Mouse (Mus musculus) MEL (cell line): ENCODE results near the gene Lsamp. TPM values are rescaled to one million over a fixed set of nuclear protein-coding genes. Genes with fewer than 3 reads are reported as not detected.

ENCODE experiments used
- DNase-seq: peaks from one replicate; pipeline ENCODE4 v3.0.0; 2011; ENCODE audit warnings: low read depth, low spot score
- H3K27ac ChIP-seq: 2 replicates; pipeline ENCODE4 v1.5.1; 2012; ENCODE audit warnings: low read depth, mild to moderate bottlenecking, control low read depth, low read length, moderate library complexity; ENCODE audit not compliant: control insufficient read depth
- H3K27me3 ChIP-seq, 2 experiments: fragments of 150-350 bp in 1 of 2; sonication (generic) in 1 of 2; 2 replicates each; pipeline ENCODE4 v1.6.1; 2012; ENCODE audit warnings: low read length in 2 of 2, mild to moderate bottlenecking in 2 of 2, improper control_type of control experiment in 1 of 2, moderate library complexity in 1 of 2; ENCODE audit not compliant: insufficient read depth in 2 of 2, control insufficient read depth in 1 of 2
- H3K36me3 ChIP-seq, 2 experiments: 2 replicates each; pipeline ENCODE4 v1.6.1; 2012 to 2014; ENCODE audit warnings: low read length in 2 of 2, improper control_type of control experiment in 1 of 2, inconsistent platforms in 1 of 2, mild to moderate bottlenecking in 1 of 2; ENCODE audit not compliant: insufficient read depth in 2 of 2, control insufficient read depth in 1 of 2
- H3K4me1 ChIP-seq, 2 experiments: fragments of 150-350 bp in 1 of 2; sonication (generic) in 1 of 2; 2 replicates each; pipeline ENCODE4 v1.6.1; 2012; ENCODE audit warnings: low read length in 2 of 2, improper control_type of control experiment in 1 of 2, mild to moderate bottlenecking in 1 of 2; ENCODE audit not compliant: insufficient read depth in 2 of 2, control insufficient read depth in 1 of 2
- H3K4me3 ChIP-seq, 2 experiments: fragments of 150-350 bp in 1 of 2; sonication (generic) in 1 of 2; 2 replicates each; pipeline ENCODE4 v1.5.1; 2012; ENCODE audit warnings: low read depth in 2 of 2, low read length in 2 of 2, mild to moderate bottlenecking in 2 of 2, moderate library complexity in 2 of 2, control low read depth in 1 of 2, improper control_type of control experiment in 1 of 2; ENCODE audit not compliant: control insufficient read depth in 1 of 2, insufficient read depth in 1 of 2
- H3K79me2 ChIP-seq: 2 replicates; pipeline ENCODE4 v1.6.1; 2012; ENCODE audit warnings: mild to moderate bottlenecking, low read length, moderate library complexity; ENCODE audit not compliant: control insufficient read depth, poor library complexity, insufficient read depth
- H3K9ac ChIP-seq: 2 replicates; pipeline ENCODE4 v1.6.1; 2012; ENCODE audit warnings: low read depth, mild to moderate bottlenecking, control low read depth, low read length, moderate library complexity; ENCODE audit not compliant: control insufficient read depth, poor library complexity, severe bottlenecking
- H3K9me3 ChIP-seq: fragments of 150-350 bp; sonication (generic); replicated peaks from 2 replicates; pipeline ENCODE4 v1.6.1; 2012; ENCODE audit warnings: mild to moderate bottlenecking, low read length, improper control_type of control experiment, moderate library complexity; ENCODE audit not compliant: insufficient read depth
- BHLHE40 ChIP-seq: IDR thresholded peaks from 2 replicates; pipeline ENCODE4 v1.6.1; 2012; ENCODE audit warnings: low read depth, mild to moderate bottlenecking, inconsistent platforms, low read length, improper control_type of control experiment, borderline replicate concordance
- CHD1 ChIP-seq: IDR thresholded peaks from 2 replicates; pipeline ENCODE4 v1.6.1; 2012; ENCODE audit warnings: low read depth, mild to moderate bottlenecking, inconsistent platforms, low read length, improper control_type of control experiment
- CHD2 ChIP-seq: IDR thresholded peaks from 2 replicates; pipeline ENCODE4 v1.6.1; 2011; ENCODE audit warnings: low read length, improper control_type of control experiment
- CTCF ChIP-seq, 3 experiments: IDR thresholded peaks in 2 of 3; conservative IDR thresholded peaks in 1 of 3; 2 replicates each; pipeline ENCODE4 v1.5.1; 2011 to 2012; ENCODE audit warnings: low read length in 3 of 3, low read depth in 2 of 3, mild to moderate bottlenecking in 2 of 3, improper control_type of control experiment in 1 of 3, inconsistent platforms in 1 of 3, mixed read lengths in 1 of 3, moderate library complexity in 1 of 3; ENCODE audit not compliant: control insufficient read depth in 1 of 3, insufficient read depth in 1 of 3, poor library complexity in 1 of 3, severe bottlenecking in 1 of 3
- ELF1 ChIP-seq: IDR thresholded peaks from 2 replicates; pipeline ENCODE4 v1.6.1; 2014; ENCODE audit warnings: low read depth, mild to moderate bottlenecking, inconsistent platforms, low read length, improper control_type of control experiment, moderate library complexity
- EP300 ChIP-seq, 2 experiments: IDR thresholded peaks; 2 replicates each; pipeline ENCODE4 v1.6.1; 2011; ENCODE audit warnings: improper control_type of control experiment in 2 of 2, low read length in 2 of 2, low read depth in 1 of 2, mild to moderate bottlenecking in 1 of 2
- ETS1 ChIP-seq: IDR thresholded peaks from 2 replicates; pipeline ENCODE4 v1.6.1; 2012; ENCODE audit warnings: low read depth, mild to moderate bottlenecking, inconsistent platforms, low read length, improper control_type of control experiment, moderate library complexity
- GABPA ChIP-seq: IDR thresholded peaks from 2 replicates; pipeline ENCODE4 v1.6.1; 2012; ENCODE audit warnings: low read depth, mild to moderate bottlenecking, inconsistent platforms, low read length, improper control_type of control experiment, moderate library complexity
- GATA1 ChIP-seq: IDR thresholded peaks from 2 replicates; pipeline ENCODE4 v1.6.1; 2011; ENCODE audit warnings: low read depth, low read length, improper control_type of control experiment
- HCFC1 ChIP-seq: IDR thresholded peaks from 2 replicates; pipeline ENCODE4 v1.6.1; 2012; ENCODE audit warnings: low read depth, mild to moderate bottlenecking, inconsistent platforms, low read length, improper control_type of control experiment, moderate library complexity
- MAFK ChIP-seq: IDR thresholded peaks from 2 replicates; pipeline ENCODE4 v1.6.1; 2011; ENCODE audit warnings: low read depth, mild to moderate bottlenecking, low read length, improper control_type of control experiment, borderline replicate concordance
- MAZ ChIP-seq: IDR thresholded peaks from 2 replicates; pipeline ENCODE4 v1.6.1; 2012; ENCODE audit warnings: low read depth, mild to moderate bottlenecking, inconsistent platforms, low read length, improper control_type of control experiment
- MXI1 ChIP-seq: IDR thresholded peaks from 2 replicates; pipeline ENCODE4 v1.6.1; 2011; ENCODE audit warnings: mild to moderate bottlenecking, low read depth, low read length, improper control_type of control experiment
- MYC ChIP-seq: IDR thresholded peaks from 2 replicates; pipeline ENCODE4 v1.6.1; 2011; ENCODE audit warnings: low read depth, mild to moderate bottlenecking, low read length, improper control_type of control experiment, moderate library complexity
- NRF1 ChIP-seq: IDR thresholded peaks from 2 replicates; pipeline ENCODE4 v1.6.1; 2014; ENCODE audit warnings: low read depth, mild to moderate bottlenecking, inconsistent platforms, low read length, improper control_type of control experiment, moderate library complexity; ENCODE audit not compliant: poor library complexity, insufficient read depth, severe bottlenecking
- POLR2AphosphoS2 ChIP-seq: IDR thresholded peaks from 2 replicates; pipeline ENCODE4 v1.6.1; 2011; ENCODE audit warnings: low read length, improper control_type of control experiment
- RAD21 ChIP-seq: IDR thresholded peaks from 2 replicates; pipeline ENCODE4 v1.6.1; 2011; ENCODE audit warnings: mild to moderate bottlenecking, low read depth, low read length, improper control_type of control experiment
- SIN3A ChIP-seq: IDR thresholded peaks from 2 replicates; pipeline ENCODE4 v1.6.1; 2012; ENCODE audit warnings: low read length, improper control_type of control experiment, inconsistent platforms
- SMC3 ChIP-seq: IDR thresholded peaks from 2 replicates; pipeline ENCODE4 v1.6.1; 2011; ENCODE audit warnings: low read depth, low read length, improper control_type of control experiment
- TAL1 ChIP-seq: IDR thresholded peaks from 2 replicates; pipeline ENCODE4 v1.6.1; 2012; ENCODE audit warnings: mild to moderate bottlenecking, inconsistent platforms, low read length, moderate library complexity, mixed read lengths
- TBP ChIP-seq: IDR thresholded peaks from 2 replicates; pipeline ENCODE4 v1.8.0; 2011; ENCODE audit warnings: low read depth, low read length, improper control_type of control experiment
- TCF12 ChIP-seq: IDR thresholded peaks from 2 replicates; pipeline ENCODE4 v1.6.1; 2014; ENCODE audit warnings: low read depth, mild to moderate bottlenecking, inconsistent platforms, low read length, improper control_type of control experiment, moderate library complexity
- USF1 ChIP-seq: IDR thresholded peaks from 2 replicates; pipeline ENCODE4 v1.6.1; 2014; ENCODE audit warnings: low read depth, mild to moderate bottlenecking, inconsistent platforms, low read length, improper control_type of control experiment, moderate library complexity
- USF2 ChIP-seq, 2 experiments: IDR thresholded peaks; 2 replicates each; pipeline ENCODE4 v1.6.1; 2011 to 2012; ENCODE audit warnings: improper control_type of control experiment in 2 of 2, low read length in 2 of 2, borderline replicate concordance in 1 of 2, inconsistent platforms in 1 of 2, low read depth in 1 of 2, mild to moderate bottlenecking in 1 of 2; ENCODE audit not compliant: insufficient read depth in 1 of 2
- ZC3H11A ChIP-seq: IDR thresholded peaks from 2 replicates; pipeline ENCODE4 v1.6.1; 2012; ENCODE audit warnings: low read depth, mild to moderate bottlenecking, inconsistent platforms, low read length, improper control_type of control experiment
- ZKSCAN1 ChIP-seq: IDR thresholded peaks from 2 replicates; pipeline ENCODE4 v1.6.1; 2012; ENCODE audit warnings: low read depth, mild to moderate bottlenecking, inconsistent platforms, low read length, improper control_type of control experiment, moderate library complexity
- ZNF384 ChIP-seq: IDR thresholded peaks from 2 replicates; pipeline ENCODE4 v1.6.1; 2012; ENCODE audit warnings: low read depth, mild to moderate bottlenecking, inconsistent platforms, low read length, improper control_type of control experiment
- polyA plus RNA-seq, 2 experiments: library from polyadenylated mRNA; stranded (reverse) in 1 of 2; unstranded in 1 of 2; fragments of >175 nt in 1 of 2; fragments of >200 nt in 1 of 2; gene quantifications; 2 replicates each; pipeline versions ENCODE4 v1.2.1 to v1.2.4; 2012; ENCODE audit warnings: low replicate concordance in 2 of 2, low read depth in 1 of 2; ENCODE audit not compliant: insufficient read length in 2 of 2, insufficient read depth in 1 of 2, missing spikeins in 1 of 2
- total RNA-seq: library from RNA; depleted of rRNA; stranded (reverse); fragments of 300-350 nt; gene quantifications from 2 replicates; pipeline ENCODE4 v1.2.3, GENCODE M21; 2012

Gene Lsamp
- total and polyA plus RNA-seq, 3 experiments, result 0.42 TPM; not detected in 2

- Histone ChIP-seq H3K9me3 (no peaks in the 10 kb centered on the region), H3K4me3 (no peak overlapping the region), H3K4me1 (no peaks in the 10 kb centered on the region), H3K27me3 (no peaks in the 10 kb centered on the region), H3K27ac (no peak overlapping the region), H3K9ac (no peak overlapping the region), H3K36me3 (no peaks in the 10 kb centered on the region), H3K79me2 (no peaks in the 10 kb centered on the region)
- no peak for TF ChIP-seq HCFC1
- TF ChIP-seq MAZ, result no peak
- TF ChIP-seq RAD21, result no peak
- TF ChIP-seq CTCF (IDR thresholded peaks at IDR 0.05 in 2 of 3, conservative IDR thresholded peaks at IDR 0.05 in 1 of 3; ENCODE audit: control insufficient read depth in 1 of 3, insufficient read depth in 1 of 3, low read depth in 2 of 3, low read length in 3 of 3, poor library complexity in 1 of 3, severe bottlenecking in 1 of 3), result no peak
- no peak for TF ChIP-seq MAFK
- DNase-seq, result no peak
Observed at GRCm38 (mm10) chr16:41417363-41417762, 1433.2 kb downstream of the Lsamp start.

GRCm38 (mm10) chr16:41467391-41467790 is 1483.2 kb downstream of the Lsamp start:
- no peaks in the 10 kb centered on the region for H3K36me3 ChIP-seq
- H3K27ac ChIP-seq, result no peak overlapping the region
- no peak overlapping the region for H3K4me3 ChIP-seq
- H3K4me1 ChIP-seq, result no peaks in the 10 kb centered on the region
- no peak for DNase-seq
- H3K27me3 ChIP-seq, result no peaks in the 10 kb centered on the region
- no peaks in the 10 kb centered on the region for H3K79me2 ChIP-seq
- no peaks in the 10 kb centered on the region for H3K9me3 ChIP-seq
- TF ChIP-seq HCFC1 (no peak), MXI1 (no peak), EP300 (IDR thresholded peaks at IDR 0.05; ENCODE audit: low read depth in 1 of 2, low read length in 2 of 2) (no peak), RAD21 (no peak), CHD2 (no peak), ZNF384 (no peak), ELF1 (no peak), GATA1 (no peak), CHD1 (no peak), ZC3H11A (no peak), MAFK (no peak)
- TF ChIP-seq, all 39 proteins: peak for 0
- no peak overlapping the region for H3K9ac ChIP-seq

- no peaks in the 10 kb centered on the region for H3K4me1 ChIP-seq
- H3K27ac ChIP-seq, result no peak overlapping the region
- no peaks in the 10 kb centered on the region for H3K9me3 ChIP-seq
- H3K9ac ChIP-seq, result no peak overlapping the region
- no peaks in the 10 kb centered on the region for H3K79me2 ChIP-seq
- no peaks in the 10 kb centered on the region for H3K36me3 ChIP-seq
- no peaks in the 10 kb centered on the region for H3K27me3 ChIP-seq
- DNase-seq, result no peak
- no peak overlapping the region for H3K4me3 ChIP-seq
- TF ChIP-seq BHLHE40 (no peak), TAL1 (no peak), POLR2AphosphoS2 (no peak), ZKSCAN1 (no peak), NRF1 (no peak), SIN3A (no peak), GATA1 (no peak), CHD1 (no peak), ZNF384 (no peak), CHD2 (no peak), RAD21 (no peak), GABPA (no peak), ETS1 (no peak), TBP (no peak), TCF12 (no peak), USF2 (IDR thresholded peaks at IDR 0.05; ENCODE audit: borderline replicate concordance in 1 of 2, insufficient read depth in 1 of 2, low read depth in 1 of 2, low read length in 2 of 2) (no peak), SMC3 (no peak), USF1 (no peak), MYC (no peak)
Observed at GRCm38 (mm10) chr16:41478694-41479093, 1494.5 kb downstream of the Lsamp start.
